Mouse (Mus musculus): ENCODE results near the gene Galr2. TPM values are rescaled to one million over a fixed set of nuclear protein-coding genes. Genes with fewer than 3 reads are reported as not detected.

Gene Galr2
- total RNA-seq (2021): under 1 TPM in 1 of 2 experiments, not detected in 1; 0.18 TPM
- long read RNA-seq, experiment 1: 0 reads
- long read RNA-seq, experiment 2: 0 reads

DNA sequence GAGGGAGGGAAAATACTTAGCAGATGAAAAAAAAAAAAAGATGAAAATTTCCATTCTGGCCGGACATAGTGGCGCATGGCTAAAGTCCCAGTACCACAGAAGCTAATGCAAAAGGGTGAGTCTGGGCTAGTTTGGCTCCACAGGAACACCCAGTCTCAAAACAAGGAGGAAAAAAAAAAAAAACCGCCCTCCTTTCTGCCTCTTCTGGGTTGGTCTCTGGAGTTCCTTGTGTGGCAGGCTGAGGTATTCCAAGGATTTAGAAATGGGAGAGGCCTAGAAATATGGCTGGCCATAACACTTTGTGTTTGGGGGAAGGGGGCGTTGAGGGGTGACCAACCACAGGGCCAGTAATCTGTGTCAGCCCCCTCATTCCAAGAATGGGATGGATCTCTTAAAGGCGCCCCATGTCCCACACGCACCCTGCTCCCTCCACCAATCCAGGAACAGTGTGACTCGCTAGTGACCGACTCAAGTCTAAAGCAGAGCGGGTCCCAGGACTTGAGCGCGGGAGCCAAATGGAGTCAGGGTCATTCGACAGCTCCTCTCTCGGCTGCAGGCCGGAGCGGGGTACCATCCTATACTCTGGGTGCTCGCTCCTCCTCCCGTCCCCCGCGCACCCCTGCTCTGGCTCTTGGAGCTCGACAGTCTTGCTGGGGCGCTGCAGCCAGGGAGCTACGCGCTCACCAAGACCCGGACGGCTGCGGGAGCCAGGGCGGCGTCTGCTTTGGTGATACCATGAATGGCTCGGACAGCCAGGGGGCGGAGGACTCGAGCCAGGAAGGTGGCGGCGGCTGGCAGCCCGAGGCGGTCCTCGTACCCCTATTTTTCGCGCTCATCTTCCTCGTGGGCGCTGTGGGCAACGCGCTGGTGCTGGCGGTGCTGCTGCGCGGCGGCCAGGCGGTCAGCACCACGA lies at the start of gene Galr2:
Gene Galr2, plus strand, starts transcription at position 189 of the 913 bp plus-strand sequence.
- intact Hi-C loops (cut with DNase I): no loop called here
- DNase-seq (ENCODE audit: low spot score in 2 of 2): no peak

DNA sequence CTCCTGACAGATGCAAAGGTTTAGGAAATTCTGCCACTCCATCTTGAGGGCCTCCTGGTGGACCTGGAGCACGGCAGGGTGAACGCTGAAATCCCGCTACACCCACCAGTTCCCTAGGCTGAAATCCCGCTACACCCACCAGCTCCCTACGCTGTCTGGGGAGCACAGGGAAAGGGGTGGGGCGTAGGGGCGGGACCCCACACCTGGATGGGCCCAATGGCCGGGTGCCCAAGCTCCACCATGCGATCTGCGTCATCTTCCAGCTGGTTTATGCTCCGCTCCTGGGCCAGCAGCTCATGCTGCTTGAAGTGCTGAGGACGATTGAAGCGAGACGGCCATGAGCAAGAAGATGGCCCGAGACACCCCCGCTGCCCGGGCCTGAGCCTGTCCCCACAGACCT lies 48.3 kb upstream of the Galr2 start:
- intact Hi-C loops (cut with DNase I): no loop called here
- no peak for DNase-seq (ENCODE audit: low spot score in 2 of 2)

- DNase-seq (ENCODE audit: low spot score in 2 of 2): no peak
- intact Hi-C loops (cut with DNase I): no loop called here
Measured at GRCm38 (mm10) chr11:116234901-116235300, 45.8 kb upstream of the Galr2 start.

- no peak for DNase-seq (ENCODE audit: low spot score in 2 of 2)
- intact Hi-C loops (cut with DNase I): no loop called here
Measured at GRCm38 (mm10) chr11:116237742-116238395, 42.9 kb upstream of the Galr2 start, which contains the start of gene Evpl. TSS of gene Evpl (minus strand) at chr11:116238077.

- intact Hi-C loops (cut with DNase I): no loop called here
- DNase-seq (ENCODE audit: low spot score in 2 of 2): no peak
Measured at GRCm38 (mm10) chr11:116239797-116240196, 40.9 kb upstream of the Galr2 start.

GRCm38 (mm10) chr11:116241744-116242235 lies 38.9 kb upstream of the Galr2 start:
- intact Hi-C loops (cut with DNase I): no loop called here
- no peak for DNase-seq (ENCODE audit: low spot score in 2 of 2)

DNA sequence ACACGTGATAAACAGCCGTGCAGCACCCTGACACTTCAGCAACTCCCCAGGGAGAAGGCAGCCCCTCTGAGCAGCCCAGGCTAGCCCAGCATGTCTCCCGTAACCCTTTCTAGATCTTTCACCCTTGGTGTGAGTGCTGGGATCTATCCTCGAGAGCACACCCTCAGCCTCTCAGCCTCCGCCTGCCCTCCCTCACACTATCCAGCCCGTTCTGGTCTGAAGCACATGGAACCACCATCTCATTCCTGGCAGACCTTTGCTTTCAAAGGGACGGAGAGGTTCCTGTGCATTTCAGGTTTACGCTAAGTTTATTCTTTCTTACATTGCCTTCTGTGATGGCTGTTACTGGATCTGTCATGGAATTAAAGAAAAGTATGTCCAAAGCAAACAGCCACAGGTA lies 36.2 kb upstream of the Galr2 start:
- no peak for DNase-seq (ENCODE audit: low spot score in 2 of 2)
- intact Hi-C loops (cut with DNase I): no loop called here

- intact Hi-C loops (cut with DNase I): no loop called here
- no peak for DNase-seq (ENCODE audit: low spot score in 2 of 2)
Measured at GRCm38 (mm10) chr11:116245616-116246015, 35.1 kb upstream of the Galr2 start.

GRCm38 (mm10) chr11:116247502-116248222 lies 33.1 kb upstream of the Galr2 start:
- intact Hi-C loops (cut with DNase I): no loop called here
- no peak for DNase-seq (ENCODE audit: low spot score in 2 of 2)

DNA sequence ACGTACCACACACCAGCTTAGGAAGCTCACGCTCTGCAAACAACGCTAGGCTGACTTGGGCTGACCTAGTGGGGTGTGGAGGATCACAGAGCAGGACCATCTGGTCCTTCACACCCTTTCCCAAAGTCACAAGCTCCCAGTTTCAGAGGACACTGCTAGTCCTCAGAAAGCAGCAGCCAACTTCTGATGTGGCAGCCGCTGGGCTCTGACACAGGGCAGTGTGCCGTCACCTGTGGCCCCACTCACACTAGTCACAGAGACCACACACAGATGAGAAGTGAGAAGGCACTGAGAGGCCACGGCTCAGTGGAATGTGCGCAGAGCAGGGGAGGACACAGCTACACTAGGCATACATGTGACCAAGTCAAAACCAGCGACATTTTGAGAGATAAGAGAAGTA lies 29.8 kb upstream of the Galr2 start:
- intact Hi-C loops (cut with DNase I): no loop called here
- no peak for DNase-seq (ENCODE audit: low spot score in 2 of 2)

DNA sequence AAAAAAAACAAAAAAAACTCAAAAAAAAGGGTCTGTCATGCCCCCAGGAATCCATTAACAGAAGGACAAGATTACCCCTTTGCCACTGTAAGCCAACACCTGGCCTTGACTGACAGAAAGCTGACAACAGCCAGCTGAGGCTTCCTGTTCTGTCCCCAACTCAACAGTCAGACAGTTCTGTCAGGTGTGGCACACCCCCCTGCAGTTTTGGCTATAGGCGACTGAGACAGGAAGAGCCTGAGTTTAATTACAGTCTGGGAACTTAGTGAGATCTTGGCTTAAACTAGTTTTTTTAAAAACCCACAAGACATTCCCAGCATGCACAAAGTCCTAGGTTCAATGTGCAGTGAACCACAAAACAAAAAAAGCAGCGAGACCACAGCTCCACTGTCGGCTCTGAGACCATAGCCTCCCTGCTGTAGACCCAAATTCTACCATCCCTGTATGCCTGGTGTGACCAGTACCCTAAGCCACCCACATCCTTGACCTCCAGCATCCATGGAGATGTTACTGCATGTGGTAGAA lies 27.6 kb upstream of the Galr2 start:
- DNase-seq (ENCODE audit: low spot score in 2 of 2): no peak
- intact Hi-C loops (cut with DNase I): no loop called here

- DNase-seq (ENCODE audit: low spot score in 2 of 2): no peak
- intact Hi-C loops (cut with DNase I): no loop called here
Measured at GRCm38 (mm10) chr11:116254627-116255026, 26.1 kb upstream of the Galr2 start.

DNA sequence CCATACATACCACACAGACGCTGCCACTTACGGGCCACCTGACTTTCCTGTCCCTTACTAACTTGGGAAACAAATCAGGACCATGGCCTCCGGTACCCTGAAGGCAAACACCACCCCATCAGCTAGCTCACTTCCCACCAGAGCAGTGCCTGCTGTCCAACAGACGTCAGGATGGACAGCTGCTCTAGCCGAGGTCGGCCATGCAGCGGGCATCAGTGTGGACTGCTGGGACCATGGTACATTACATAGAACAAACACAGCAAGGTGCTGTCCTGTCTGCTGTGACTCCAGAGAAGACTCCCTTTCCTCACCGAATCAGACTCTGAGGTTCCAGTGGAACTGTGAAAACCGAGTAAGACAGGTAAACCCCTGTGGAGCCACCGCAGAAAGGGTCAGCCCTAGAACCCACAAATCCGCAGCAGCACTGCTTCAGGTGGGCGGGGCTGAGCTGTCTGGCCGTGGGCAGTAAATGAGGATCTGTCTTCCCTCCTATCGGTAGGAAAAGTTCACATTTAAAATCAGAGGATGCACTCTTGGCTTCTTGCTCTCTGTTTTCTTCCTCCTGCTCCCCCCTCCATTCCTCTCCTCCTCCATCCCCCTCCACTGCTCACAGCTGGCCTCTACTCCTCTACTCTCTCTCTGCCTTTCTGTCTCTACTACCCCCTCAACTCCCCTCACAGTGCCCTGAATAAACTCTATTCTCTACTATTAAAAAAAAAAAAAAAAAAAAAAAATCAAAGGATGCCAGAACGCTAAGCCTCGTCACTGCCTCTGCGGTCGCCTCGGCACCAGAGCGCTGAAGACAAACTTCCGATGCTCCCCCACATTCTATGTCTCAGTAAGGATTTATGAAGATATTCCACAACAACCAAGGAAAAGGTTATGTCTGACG lies 25.4 kb upstream of the Galr2 start:
- DNase-seq (ENCODE audit: low spot score in 2 of 2): no peak
- intact Hi-C loops (cut with DNase I): no loop called here

- peak in 1 of 2 experiments; percentile 21 for DNase-seq (ENCODE audit: low spot score in 2 of 2)
- intact Hi-C loops (cut with DNase I): no loop called here
Measured at GRCm38 (mm10) chr11:116255982-116256675, 24.6 kb upstream of the Galr2 start.

- intact Hi-C loops (cut with DNase I): no loop called here
Measured at GRCm38 (mm10) chr11:116259461-116259860, 21.3 kb upstream of the Galr2 start.

DNA sequence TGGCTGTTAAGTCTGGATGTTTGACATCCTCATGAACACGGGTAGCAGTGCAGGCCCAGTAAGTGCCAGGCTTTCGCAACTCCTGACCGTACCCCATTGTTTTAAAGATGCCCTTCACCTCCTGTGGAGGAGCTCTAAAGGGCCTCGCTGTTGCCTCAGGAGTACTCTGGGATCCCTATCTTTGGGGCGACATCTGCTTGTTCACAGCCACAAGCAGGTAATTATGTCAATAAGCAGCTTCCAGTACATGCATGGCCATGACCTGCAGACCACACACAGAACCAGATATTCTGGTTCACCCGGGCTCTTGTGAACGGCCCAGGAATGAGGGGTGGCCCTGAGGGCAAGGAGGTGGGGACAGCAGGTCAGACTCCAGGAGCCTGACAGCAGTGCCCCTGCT lies 20.5 kb upstream of the Galr2 start:
- intact Hi-C loops (cut with DNase I): no loop called here

More at GRCm38 (mm10) chr11:116259461-116259860, 21.3 kb upstream of the Galr2 start:
- no peak for DNase-seq (ENCODE audit: low spot score in 2 of 2)

GRCm38 (mm10) chr11:116265352-116265751 lies 15.4 kb upstream of the Galr2 start:
- DNase-seq (ENCODE audit: low spot score in 2 of 2): peak; percentile 52 to 55
- intact Hi-C loops (cut with DNase I): no loop called here

More for the DNA sequence above, 20.5 kb upstream of the Galr2 start:
- DNase-seq (ENCODE audit: low spot score in 2 of 2): no peak

DNA sequence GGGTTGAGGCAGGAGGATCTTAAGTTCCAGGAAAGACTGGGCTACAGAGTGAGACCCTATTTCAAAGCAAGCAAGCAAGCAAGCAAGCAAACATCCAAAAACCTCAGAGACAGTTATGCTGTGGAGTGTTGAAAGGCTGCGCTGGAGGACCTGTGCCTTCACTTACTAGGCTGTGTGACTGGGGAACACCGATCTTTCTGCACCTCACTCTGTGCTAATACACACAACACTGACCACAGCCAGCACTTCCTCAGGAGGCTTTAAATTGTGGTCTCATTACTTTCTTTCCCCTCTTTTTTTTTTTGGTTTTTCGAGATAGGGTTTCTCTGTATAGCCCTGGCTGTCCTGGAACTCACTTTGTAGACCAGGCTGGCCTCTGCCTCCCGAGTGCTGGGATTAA lies 14.9 kb upstream of the Galr2 start:
- no peak for DNase-seq (ENCODE audit: low spot score in 2 of 2)
- intact Hi-C loops (cut with DNase I): no loop called here
